Mouse (Mus musculus): ENCODE measurements around the gene Isg20.

DNA sequence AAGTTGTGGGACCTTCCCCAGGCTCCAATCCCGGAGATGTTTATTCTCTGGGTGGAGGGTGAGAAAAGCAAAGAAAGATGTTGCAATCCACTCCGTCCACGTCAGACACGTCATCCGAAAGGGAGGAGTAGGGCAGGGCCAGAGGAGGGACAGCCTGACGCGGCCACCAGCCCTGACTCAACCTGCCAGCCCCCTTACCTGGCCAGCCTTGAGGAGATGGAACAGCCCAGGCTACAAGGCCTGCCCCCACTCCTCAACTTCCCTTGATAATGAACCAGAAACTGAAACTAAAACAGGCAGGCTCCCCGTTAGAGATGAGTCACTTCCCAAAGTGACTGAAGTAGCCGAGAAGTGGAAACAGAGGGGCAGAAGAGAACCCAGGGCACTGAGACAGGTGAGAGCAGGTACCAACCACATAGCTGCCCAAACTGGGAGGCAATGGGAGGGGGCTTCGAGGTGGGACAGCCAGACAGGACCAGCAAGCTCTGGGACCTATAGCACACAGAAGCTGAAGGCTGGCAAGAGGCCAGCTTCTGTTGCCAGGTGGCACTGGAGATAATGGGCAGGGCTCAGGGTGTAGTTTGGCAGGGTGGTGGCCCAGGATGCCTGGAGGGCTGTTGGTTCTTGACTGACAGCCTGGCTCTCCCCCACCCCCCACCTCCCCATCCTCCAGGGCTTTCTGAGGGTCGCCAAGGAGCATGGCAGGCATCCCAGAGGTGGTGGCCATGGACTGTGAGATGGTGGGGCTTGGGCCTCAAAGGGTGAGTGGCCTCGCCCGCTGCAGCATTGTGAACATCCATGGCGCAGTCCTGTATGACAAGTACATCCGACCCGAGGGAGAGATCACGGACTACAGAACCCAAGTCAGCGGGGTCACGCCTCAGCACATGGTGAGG is 673 bp downstream of the Isg20 start:
- TF ChIP-seq CTCF (conservative IDR thresholded peaks at IDR 0.05; ENCODE audit: insufficient read depth, insufficient read length, low read depth, low read length), result no peak
- TF ChIP-seq POLR2A (IDR thresholded peaks at IDR 0.05; ENCODE audit: low read depth, low read length), result no peak

All from kidney, adult 2 months (tissue).